ENCODE assay signal across 11 mouse cellular contexts in genomic region chr9:70952126-70952525, GRCm38 (mm10). TPM values are rescaled to one million over a fixed set of nuclear protein-coding genes. Genes with fewer than 3 reads are reported as not detected.
"Had no signal": no experiment of that assay in that cellular context is flagged by ENCODE, and none has a peak within 500 bp of the region (broad histone marks: within the 10 kb centered on the region; RNA-seq: fewer than 3 reads in every experiment).

Gene Lipc, minus strand, starts transcription at chr9:70952226.

- ATAC-seq: midbrain, embryonic 13.5 days had no signal

- H3K27ac ChIP-seq: limb, embryonic 15.5 days; lung, embryonic 15.5 days; macrophage; midbrain, embryonic 13.5 days had no signal

- H3K27me3 ChIP-seq: limb, embryonic 15.5 days; lung, embryonic 15.5 days; midbrain, embryonic 13.5 days had no signal

- H3K4me2 ChIP-seq: limb, embryonic 15.5 days; lung, embryonic 15.5 days; midbrain, embryonic 13.5 days had no signal

- H3K36me3 ChIP-seq: limb, embryonic 15.5 days; lung, embryonic 15.5 days; midbrain, embryonic 13.5 days had no signal

- H3K9ac ChIP-seq: limb, embryonic 15.5 days; lung, embryonic 15.5 days; midbrain, embryonic 13.5 days had no signal

- H3K4me1 ChIP-seq: lung, embryonic 15.5 days; midbrain, embryonic 13.5 days had no signal

- H3K9me3 ChIP-seq: limb, embryonic 15.5 days; lung, embryonic 15.5 days; midbrain, embryonic 13.5 days had no signal

- DNase-seq: kidney, adult 18-20 months; kidney, postnatal 14 days; lung, postnatal 14 days; right cerebral cortex, postnatal 14 days; thymus, postnatal 36 days had no signal

- H3K4me3 ChIP-seq: limb, embryonic 15.5 days; lung, embryonic 15.5 days; midbrain, embryonic 13.5 days had no signal

RNA-seq across cellular contexts. Expression of gene Lipc, which starts in this region (rescaled TPM):
- total RNA-seq: midbrain, postnatal 0 days had no signal
- polyA plus RNA-seq: intestine, embryonic 14.5 days; midbrain, embryonic 13.5 days; midbrain, postnatal 0 days had no signal
